Mouse (Mus musculus) liver, embryonic 14.5 days (tissue): ENCODE data around the gene H2afy. TPM values are rescaled to one million over a fixed set of nuclear protein-coding genes. Genes with fewer than 3 reads are reported as not detected.

Experiments
- ATAC-seq: fragments of 200-750 bp; cut with Nextera tagmentation; 2 replicates; pipeline ENCODE4 v1.8.0; 2017; ENCODE audit warnings: moderate number of reproducible peaks, mild to moderate bottlenecking, moderate library complexity; ENCODE audit not compliant: insufficient read depth
- DNase-seq, 3 experiments: peaks; one replicate each; pipeline ENCODE4 v3.0.0-alpha.2; 2012 to 2013; ENCODE audit warnings: low read depth in 3 of 3, low spot score in 3 of 3
- H3K27ac ChIP-seq: fragments of 300-500 bp; sonication (generic); 2 replicates; pipeline ENCODE4 v1.5.1; 2014; ENCODE audit warnings: moderate library complexity, mild to moderate bottlenecking, control low read depth, inconsistent platforms
- H3K27me3 ChIP-seq: fragments of 300-500 bp; sonication (generic); 2 replicates; pipeline ENCODE4 v1.6.1; 2014; ENCODE audit warnings: mild to moderate bottlenecking, low read length, moderate library complexity; ENCODE audit not compliant: control insufficient read depth, insufficient read depth
- H3K36me3 ChIP-seq: fragments of 300-500 bp; sonication (generic); replicated peaks from 2 replicates; pipeline ENCODE4 v1.6.1; 2014; ENCODE audit warnings: low read depth; ENCODE audit not compliant: control insufficient read depth, insufficient read depth
- H3K4me1 ChIP-seq, 2 experiments: fragments of 200-500 bp in 1 of 2; fragments of 300-500 bp in 1 of 2; sonication (generic) in 1 of 2; replicated peaks; 2 replicates each; pipeline ENCODE4 v1.6.1; 2012 to 2014; ENCODE audit warnings: antibody characterized with exemption in 1 of 2, inconsistent platforms in 1 of 2, low read length in 1 of 2; ENCODE audit not compliant: control insufficient read depth in 2 of 2, insufficient read depth in 2 of 2
- H3K4me2 ChIP-seq: fragments of 300-500 bp; sonication (generic); 2 replicates; pipeline ENCODE4 v1.6.1; 2014; ENCODE audit warnings: low read depth, mild to moderate bottlenecking, control low read depth, moderate library complexity
- H3K4me3 ChIP-seq, 2 experiments: fragments of 200-500 bp in 1 of 2; fragments of 300-500 bp in 1 of 2; sonication (generic) in 1 of 2; 2 replicates each; pipeline ENCODE4 v1.5.1; 2012 to 2014; ENCODE audit warnings: low read depth in 2 of 2, low read length in 2 of 2, mild to moderate bottlenecking in 2 of 2, control low read depth in 1 of 2, inconsistent platforms in 1 of 2, moderate library complexity in 1 of 2; ENCODE audit not compliant: insufficient read depth in 1 of 2
- H3K9ac ChIP-seq: fragments of 300-500 bp; sonication (generic); replicated peaks from 2 replicates; pipeline ENCODE4 v1.6.1; 2014; ENCODE audit warnings: mild to moderate bottlenecking, control low read depth, moderate library complexity
- H3K9me3 ChIP-seq: fragments of 300-500 bp; sonication (generic); 2 replicates; pipeline ENCODE4 v1.6.1; 2016; ENCODE audit warnings: low read length, mixed read lengths; ENCODE audit not compliant: control insufficient read depth
- CTCF ChIP-seq: IDR thresholded peaks from 2 replicates; pipeline ENCODE4 v1.5.1; 2016; ENCODE audit warnings: antibody characterized with exemption, low read depth, control low read depth
- EP300 ChIP-seq: IDR thresholded peaks from 2 replicates; pipeline ENCODE4 v1.6.1; 2016; ENCODE audit warnings: antibody characterized with exemption, low read depth
- WGBS: fragments of 180-500 bp; shearing (Covaris S2); extraction: QIAGEN DNeasy Blood & Tissue Kit; methylation state at CpG from one replicate; pipeline ENCODE4 v1.1.7; 2014; ENCODE audit not compliant: insufficient replicate concordance; 5-methylcytosine and 5-hydroxymethylcytosine counted together
- polyA plus RNA-seq, 2 experiments: library from polyadenylated mRNA; depleted of rRNA in 1 of 2; stranded (reverse) in 1 of 2; unstranded in 1 of 2; fragments of >200 nt; fragmentation: Nextera tagmentation in 1 of 2; extraction: Ambion mirVana in 1 of 2; gene quantifications; 2 replicates each; pipeline versions ENCODE4 v1.2.1 to v1.2.3; 2012 to 2014

The H2afy gene
- polyA plus RNA-seq, 2 experiments: 68.7 to 79.0 TPM

DNA sequence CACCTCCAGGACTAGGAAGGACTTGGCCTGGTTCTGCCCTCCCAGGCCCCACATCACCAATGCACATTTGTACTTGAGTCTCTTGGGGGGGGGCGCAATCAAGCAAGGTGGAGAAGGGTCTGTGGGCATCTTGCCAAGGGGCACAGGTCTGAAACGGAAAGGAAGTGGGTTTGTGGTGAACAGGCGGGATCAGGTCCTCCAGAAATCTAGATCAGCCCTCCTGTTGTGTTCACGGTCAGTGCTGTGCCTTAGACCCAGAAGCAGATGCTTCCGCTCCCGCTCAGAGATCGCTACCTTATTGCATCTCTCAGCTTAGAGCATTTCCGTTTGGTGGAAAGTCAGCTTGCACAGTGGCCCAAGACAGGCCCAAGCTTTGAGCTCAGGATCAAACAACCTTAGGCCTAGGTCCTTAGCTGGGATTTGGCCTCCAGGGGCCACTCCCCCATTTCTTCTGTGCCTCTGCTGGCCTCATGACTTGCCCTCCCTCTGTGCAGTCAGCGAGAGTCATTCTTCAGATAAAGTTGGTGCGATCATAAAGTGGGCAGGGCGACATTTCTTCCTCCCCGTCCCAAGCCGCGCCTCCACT, 22.9 kb upstream of the H2afy start:
- ATAC-seq: no peak

DNA sequence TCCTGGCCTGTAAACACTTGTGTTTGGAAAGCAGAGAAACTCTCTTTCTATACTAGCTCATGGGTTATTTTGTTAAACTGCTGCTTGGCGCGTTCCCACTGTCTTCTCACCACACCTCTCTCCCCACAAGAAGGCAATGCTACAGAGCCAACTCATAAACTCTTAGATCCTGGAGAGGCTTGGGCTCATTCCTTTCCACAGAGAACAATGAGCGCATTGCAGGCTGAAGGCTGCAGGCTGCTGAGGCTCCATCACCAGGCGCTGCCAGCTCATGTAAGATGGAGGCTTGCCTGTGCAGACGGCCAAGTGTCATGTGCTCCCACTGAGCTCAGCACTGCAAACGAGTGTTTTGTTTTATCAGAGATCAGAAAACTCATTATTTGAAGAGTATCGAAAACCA, 19.5 kb upstream of the H2afy start:
- DNase-seq (no peak), ATAC-seq (no peak)
- TF ChIP-seq CTCF (no peak), EP300 (no peak)
- H3K27ac ChIP-seq: no peak overlapping the region
- WGBS: 69% methylated on average over 7 of the region's 7 CpGs
- H3K4me1 ChIP-seq: peaks cover 0 to 15% of the 10 kb centered on the region in 2 experiments; a peak in 2 of 4 replicates
- H3K9me3 ChIP-seq: no peaks in the 10 kb centered on the region
- H3K36me3 ChIP-seq: no peaks in the 10 kb centered on the region
- no peaks in the 10 kb centered on the region; the same call in 1 of the 2 replicates for H3K27me3 ChIP-seq
- no peak overlapping the region for H3K4me3 ChIP-seq
- H3K9ac ChIP-seq: no peak overlapping the region
- H3K4me2 ChIP-seq: no peak overlapping the region

More for the DNA sequence above, 22.9 kb upstream of the H2afy start:
- H3K4me3 ChIP-seq: no peak overlapping the region
- no peak overlapping the region for H3K27ac ChIP-seq
- H3K36me3 ChIP-seq: no peaks in the 10 kb centered on the region
- WGBS: 13% methylated on average over 14 of the region's 14 CpGs
- H3K9me3 ChIP-seq: no peaks in the 10 kb centered on the region
- no peak for DNase-seq
- no peak overlapping the region for H3K4me2 ChIP-seq
- H3K4me1 ChIP-seq: peaks cover 0 to 11% of the 10 kb centered on the region in 2 experiments; a peak in 1 of 4 replicates
- no peaks in the 10 kb centered on the region; the same call in 1 of the 2 replicates for H3K27me3 ChIP-seq
- no peak overlapping the region for H3K9ac ChIP-seq
- TF ChIP-seq EP300 (no peak), CTCF (no peak)

DNA sequence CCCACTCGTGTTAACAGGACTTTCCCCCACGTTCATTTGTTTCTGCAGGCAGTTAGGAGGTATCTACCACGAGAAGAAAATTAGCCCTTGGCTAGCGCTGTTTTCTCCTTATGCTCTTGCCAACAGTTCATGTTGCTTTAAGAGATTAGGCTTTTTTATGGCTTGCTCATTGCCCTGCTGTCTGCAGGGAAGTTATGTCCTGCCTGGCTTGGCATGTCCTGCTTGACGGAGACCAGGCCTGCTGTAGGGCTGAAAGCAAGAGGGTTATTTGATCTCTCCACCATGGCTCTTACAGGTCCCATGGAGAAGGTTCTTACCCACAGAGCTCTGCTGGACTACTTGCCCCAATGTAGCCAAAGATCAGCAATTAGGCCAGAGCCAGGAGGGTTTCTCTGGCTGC, 18.9 kb upstream of the H2afy start:
- peaks cover 0 to 15% of the 10 kb centered on the region in 2 experiments; a peak in 2 of 4 replicates for H3K4me1 ChIP-seq
- no peaks in the 10 kb centered on the region for H3K36me3 ChIP-seq
- no peak overlapping the region for H3K9ac ChIP-seq
- TF ChIP-seq EP300: no peak
- no peak for TF ChIP-seq CTCF
- H3K9me3 ChIP-seq: no peaks in the 10 kb centered on the region
- no peaks in the 10 kb centered on the region; the same call in 1 of the 2 replicates for H3K27me3 ChIP-seq
- H3K27ac ChIP-seq: no peak overlapping the region
- no peak for DNase-seq
- no peak overlapping the region for H3K4me2 ChIP-seq
- ATAC-seq: no peak
- H3K4me3 ChIP-seq: no peak overlapping the region
- WGBS: 49% methylated on average over 5 of the region's 5 CpGs

GRCm38 (mm10) chr13:56152773-56153460, 16.8 kb upstream of the H2afy start:
- H3K9ac ChIP-seq: no peak overlapping the region
- H3K4me1 ChIP-seq: peaks cover 0 to 6% of the 10 kb centered on the region in 2 experiments; a peak in 2 of 4 replicates
- H3K4me2 ChIP-seq: no peak overlapping the region
- no peaks in the 10 kb centered on the region for H3K27me3 ChIP-seq
- no peaks in the 10 kb centered on the region for H3K36me3 ChIP-seq
- TF ChIP-seq EP300: no peak
- H3K27ac ChIP-seq: no peak overlapping the region
- 29% methylated on average over 7 of the region's 7 CpGs for WGBS
- no peak for ATAC-seq
- DNase-seq: no peak
- H3K4me3 ChIP-seq: no peak overlapping the region
- no peaks in the 10 kb centered on the region for H3K9me3 ChIP-seq

DNA sequence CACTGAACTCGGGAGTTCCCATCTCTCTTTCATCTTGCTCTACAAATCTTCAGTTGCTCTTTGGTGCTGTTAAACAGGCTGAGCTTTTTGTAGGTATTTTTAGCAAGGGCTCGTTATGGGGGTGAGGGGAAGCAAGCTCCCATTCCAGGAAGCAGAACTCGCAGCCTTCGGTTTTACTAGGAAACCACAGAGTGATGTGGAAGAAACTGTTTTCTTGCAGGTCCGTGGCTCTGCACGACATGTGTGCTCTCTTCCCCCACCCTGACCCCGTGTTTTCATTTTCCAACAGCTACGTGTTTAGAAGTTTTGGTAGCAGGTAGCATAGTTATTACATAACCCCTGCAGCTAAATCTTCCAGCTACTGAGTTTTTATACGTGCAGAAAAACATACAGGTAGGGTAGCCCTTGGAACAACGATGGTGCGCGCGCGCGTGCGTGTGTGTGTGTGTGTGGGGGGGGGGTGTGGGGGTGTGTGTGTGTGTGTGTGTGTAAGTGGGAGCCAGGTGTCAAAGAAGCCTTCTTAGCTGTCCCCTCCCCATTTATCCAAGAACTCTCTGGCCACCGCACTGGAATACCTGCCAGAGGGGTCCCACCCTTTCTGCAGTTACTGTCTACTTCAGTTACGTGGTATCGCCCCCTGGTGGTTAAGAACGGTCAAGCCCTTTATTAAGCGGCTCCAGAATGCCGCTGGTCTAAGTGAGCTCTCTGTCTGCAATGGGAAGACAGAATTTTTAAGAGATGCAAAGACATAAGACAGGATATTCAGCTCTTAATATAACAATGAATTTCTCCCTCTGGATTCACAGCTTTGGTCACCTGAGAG, 15.5 kb upstream of the H2afy start:
- Histone ChIP-seq H3K36me3 (no peaks in the 10 kb centered on the region), H3K27ac (no peak overlapping the region), H3K9ac (no peak overlapping the region), H3K4me1 (peaks cover 0 to 6% of the 10 kb centered on the region in 2 experiments; a peak in 2 of 4 replicates), H3K4me3 (peak overlapping the region; percentile 19 to 20; a peak in 3 of 4 replicates), H3K4me2 (peak overlapping the region; percentile 61), H3K9me3 (no peaks in the 10 kb centered on the region), H3K27me3 (no peaks in the 10 kb centered on the region)
- peak; percentile 56 to 59 (median 58) for DNase-seq
- 13% methylated on average over 22 of the region's 22 CpGs for WGBS
- TF ChIP-seq EP300 (no peak), CTCF (peak; percentile 86)
- no peak for ATAC-seq
